Mouse (Mus musculus): ENCODE data around the gene Anks3.
A peak's percentile ranks its signal among the peaks of the same experiment; 100 is the strongest.

Anks3 gene

DNA sequence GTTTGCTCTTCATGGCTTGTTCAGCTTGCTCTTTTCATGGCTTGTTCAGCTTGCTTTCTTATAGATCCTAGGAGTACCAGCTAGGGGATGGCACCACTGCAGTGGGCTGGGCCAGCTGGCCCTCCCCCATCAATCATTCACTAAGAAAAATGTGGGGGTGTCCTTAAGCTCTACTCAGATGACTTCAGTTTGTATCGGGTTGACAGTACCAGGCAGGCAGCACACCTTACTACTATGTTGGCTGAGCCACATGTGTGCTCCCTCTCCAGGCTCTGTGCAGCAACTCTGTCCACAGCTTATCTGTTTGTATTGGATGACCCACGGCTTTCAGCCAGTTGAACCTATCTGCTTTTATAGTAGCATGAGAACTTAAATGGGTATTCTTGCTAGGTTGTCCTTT, 35.5 kb downstream of the Anks3 start:
- no peak for DNase-seq (ENCODE audit: low read depth, low spot score)

DNA sequence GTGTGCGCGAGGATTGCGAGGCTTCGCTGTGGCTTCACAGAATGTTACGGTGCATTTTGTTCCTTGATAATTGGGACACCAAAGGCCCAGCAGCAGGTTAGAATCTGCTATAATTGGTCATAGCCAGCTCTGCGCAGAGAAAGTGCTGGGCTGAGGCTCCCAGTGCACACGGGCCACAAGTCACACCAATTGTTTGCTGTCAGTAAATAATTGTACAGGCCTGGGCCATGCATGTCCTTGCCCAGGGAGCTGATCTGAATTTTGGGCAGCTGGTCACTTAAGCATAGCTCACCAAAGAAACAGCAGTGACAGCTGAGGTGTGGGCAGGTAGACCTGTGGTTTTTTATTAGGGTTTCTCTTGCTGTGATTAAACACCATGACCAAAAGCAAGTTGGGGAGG, 36.0 kb downstream of the Anks3 start:
- no peak for DNase-seq (ENCODE audit: low read depth, low spot score)

DNA sequence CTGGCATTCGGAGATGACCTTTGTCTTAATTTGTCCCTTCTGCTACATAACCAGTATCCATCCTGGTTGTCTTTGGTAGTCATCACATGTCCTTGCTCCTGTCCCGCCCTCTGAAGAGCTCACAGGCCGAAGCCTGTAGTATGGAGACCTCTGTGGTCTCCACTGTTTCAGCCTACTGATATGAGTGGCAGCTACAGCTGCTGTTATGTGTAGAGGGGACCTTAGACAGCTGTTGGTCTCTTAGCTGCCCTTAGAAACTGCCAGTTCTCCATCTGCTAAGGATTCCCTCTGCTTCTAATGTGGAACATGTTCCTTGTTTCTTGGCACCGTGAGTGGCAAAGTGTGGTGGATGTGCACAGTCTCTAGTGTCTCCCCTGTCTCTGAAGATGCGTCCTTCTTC, 40.0 kb downstream of the Anks3 start:
- DNase-seq (ENCODE audit: low read depth, low spot score), result no peak

DNA sequence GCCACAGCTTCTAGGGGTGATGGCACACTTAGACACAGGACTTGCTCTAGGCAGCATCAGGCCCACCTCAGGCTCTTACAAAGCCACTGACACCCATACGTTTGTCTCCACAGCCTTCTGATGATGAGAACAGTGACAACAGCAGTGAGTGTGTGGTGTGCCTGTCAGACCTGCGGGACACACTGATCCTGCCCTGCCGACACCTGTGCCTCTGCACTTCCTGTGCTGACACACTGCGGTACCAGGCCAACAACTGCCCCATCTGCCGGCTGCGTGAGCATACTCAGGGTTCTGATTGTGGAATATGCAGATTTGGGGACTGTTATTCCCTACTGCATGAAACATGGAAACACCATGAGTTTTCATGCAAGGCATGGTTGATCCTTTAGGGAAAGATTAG, 41.5 kb downstream of the Anks3 start:
- DNase-seq (ENCODE audit: low read depth, low spot score), result no peak

DNA sequence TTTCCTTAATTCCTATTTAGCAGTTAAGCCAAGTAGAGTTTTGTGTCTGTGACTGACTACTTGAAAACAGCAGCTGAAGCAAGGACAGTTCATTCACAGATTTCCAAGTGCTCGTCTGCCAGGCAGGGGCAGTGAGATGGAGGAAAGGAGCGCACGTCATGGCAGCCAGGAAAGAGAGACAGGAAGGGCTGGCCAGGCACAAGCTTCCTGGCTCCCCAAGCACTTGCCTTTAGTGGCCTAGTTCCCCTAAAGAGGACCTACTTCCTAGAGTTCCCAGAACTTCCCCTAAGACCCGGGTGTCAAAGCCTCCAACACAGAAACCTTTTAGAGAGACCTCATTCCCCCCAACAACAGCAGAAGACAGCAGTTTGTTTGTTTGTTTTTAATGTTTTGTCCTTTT, 43.4 kb downstream of the Anks3 start:
- no peak for DNase-seq (ENCODE audit: low read depth, low spot score)

DNA sequence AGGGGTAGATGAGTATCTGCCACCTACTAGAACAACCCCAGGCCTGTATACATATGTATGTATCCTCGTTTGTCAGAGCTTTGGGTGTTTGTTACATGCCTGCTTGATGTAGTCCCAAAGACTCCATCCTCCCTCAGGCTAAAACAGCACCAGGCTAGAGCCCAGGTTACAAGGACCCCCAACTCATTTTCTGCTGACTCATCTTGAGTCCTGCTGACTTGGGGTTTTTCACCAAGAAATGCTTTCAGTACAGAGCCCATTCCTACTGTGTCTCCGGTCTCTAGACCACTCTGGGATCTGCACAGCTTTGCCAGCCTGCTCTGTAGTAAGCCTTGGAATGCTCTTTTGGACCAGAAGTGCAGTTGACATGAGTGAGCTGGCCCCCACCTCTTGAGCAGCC, 47.4 kb downstream of the Anks3 start:
- no peak for DNase-seq (ENCODE audit: low read depth, low spot score)

DNA sequence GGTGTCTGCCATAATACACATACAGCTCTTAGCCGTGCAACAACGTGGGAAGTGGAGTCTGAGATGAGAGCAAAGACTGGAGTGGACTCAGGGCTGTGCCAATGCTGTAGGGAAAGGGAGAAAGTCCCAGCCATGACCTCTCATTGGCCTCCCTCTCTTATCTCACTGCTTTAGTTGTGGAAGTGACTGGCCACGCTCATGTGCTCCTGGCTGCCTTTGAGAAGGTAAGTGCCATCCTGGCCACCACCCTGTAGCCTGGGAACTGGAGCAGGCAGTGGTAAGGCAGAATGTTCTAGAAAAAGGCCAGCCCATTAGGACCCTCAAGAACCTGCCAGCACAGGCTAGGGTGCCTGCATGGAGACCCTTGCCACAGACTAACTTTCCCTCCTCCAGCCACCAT, 48.1 kb downstream of the Anks3 start:
- no peak for DNase-seq (ENCODE audit: low read depth, low spot score)

DNA sequence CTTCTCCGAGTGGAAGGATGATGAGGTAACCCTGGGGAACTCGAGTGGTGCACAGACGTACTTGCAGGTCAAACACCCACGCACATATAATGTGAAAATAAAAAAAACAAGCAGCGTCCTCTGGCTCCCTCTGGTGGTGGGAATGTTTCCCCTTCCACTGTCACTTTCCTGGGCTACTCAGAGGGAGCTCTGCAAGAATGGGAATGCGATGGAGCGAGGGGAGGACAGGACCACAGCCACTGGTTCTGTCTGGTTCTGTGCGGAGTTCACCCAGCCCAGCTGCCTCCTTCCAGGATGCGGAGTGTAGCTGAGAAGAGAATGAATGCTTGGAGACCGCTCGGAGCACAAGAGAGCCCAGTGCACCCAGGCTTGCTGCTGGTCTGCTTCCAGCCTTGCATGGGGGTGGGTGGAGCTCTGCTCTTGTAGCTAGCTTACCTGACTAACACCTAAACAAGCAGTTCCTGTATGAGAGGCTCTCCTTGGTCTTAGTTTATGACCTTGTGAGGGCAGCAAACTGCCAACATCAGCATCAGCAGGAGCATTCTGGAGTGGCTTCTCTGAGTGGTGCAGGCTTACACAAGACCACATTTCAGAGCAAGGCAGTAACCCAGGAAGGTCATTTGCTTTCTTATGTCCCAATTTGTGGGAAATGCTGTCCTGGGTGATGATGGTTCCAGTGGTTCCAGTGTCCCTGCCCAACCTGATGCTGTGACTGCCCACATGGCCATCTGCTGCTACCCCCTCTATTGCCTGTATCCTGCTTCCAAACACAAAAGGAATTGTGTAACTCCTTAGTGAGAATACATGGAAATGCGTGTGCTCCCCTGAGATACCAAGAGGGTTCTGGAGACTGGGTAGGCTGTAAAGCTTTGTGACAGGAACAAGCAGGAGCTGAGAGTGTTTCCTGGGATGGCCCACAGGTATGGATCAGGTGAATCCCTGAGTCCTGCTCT, 49.9 kb downstream of the Anks3 start:
- DNase-seq (ENCODE audit: low read depth, low spot score), result peak; percentile 26

DNA sequence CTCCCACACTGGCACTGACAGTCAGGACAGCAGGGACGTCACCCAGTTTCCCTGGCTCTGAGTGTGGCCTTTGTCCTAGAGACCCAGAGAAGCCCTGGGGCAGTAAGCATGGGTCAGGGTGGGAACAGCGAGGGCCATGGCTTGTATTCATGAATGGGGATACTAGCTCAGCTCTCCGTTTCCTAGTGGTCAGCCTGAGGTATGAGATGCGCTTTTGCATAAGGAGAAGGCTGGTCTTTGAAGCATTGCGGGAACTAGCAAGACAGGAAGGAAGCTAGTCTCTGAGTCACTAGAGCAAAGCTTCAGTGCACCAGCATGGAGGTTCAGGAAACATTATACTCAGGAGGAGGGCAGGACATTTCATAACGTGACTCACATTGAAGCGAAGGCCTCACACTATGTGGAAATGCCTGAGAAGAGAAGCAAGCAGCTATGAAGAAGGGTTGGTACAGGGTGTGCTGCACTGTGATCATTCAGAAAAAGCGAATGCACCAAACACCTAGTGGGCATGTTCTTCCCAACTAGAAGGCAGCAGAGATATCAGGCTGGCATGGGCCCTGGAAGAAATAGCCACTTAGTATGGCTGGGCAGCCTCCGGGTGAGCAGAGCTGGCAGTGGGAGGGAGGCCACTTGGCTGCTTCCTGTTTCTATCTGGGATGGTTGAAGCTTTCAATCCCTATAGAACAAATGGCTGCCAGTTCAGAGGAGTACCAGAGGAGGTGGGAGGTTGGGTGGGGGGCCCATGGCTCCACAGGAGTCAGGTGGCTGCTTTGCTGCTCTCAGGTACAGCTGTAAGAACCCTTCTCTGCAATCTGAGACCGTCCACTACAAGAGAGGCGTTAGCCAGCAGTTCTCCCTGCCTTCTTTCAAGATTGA, 50.9 kb downstream of the Anks3 start:
- no peak for DNase-seq (ENCODE audit: low read depth, low spot score)

DNA sequence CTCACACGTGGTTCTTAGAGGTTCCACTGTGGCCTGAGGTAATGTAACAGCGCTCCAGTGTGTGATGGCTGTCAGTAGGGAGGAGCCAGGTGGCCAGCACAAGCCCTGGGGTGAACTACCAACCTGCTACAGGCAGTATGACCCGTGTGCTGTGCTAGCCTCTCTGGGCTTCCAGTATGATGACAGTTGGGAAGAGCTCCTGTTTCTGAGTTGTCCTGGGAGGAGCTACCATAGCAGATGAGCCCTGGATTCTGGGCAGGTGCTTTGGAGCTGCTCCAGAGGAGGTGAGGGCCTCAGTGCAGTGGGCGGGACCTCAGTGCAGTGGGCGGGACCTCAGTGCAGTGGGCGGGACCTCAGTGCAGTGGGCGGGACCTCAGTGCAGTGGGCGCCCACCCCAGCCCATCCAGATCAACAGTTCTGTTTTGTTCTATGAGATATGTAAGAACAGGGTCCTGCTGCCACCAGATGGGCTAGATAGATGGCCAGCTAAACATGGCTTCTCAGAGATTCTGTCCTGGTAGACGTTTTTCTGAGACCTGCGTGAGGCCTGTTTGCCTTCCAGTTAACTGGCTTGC, 51.8 kb downstream of the Anks3 start:
- DNase-seq (ENCODE audit: low read depth, low spot score), result no peak

DNA sequence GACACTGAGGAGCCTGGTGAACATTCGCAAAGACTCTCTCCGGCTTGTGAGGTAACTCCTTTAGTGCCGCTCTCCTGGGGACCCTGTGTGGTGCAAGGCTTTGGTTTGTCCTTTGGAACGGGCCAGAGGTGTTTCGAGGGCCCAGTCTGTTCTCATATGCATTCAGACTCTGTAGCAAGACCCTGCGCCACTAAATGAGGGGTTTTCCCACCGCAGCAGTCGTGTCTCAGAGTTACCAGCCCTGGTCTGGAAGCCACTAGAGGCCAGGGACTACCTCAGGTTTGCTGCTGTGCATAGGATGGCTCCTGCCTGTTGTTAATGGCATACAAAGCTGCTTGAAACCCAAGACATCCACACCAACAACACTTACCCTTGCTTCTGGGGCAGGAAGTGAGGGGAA, 53.2 kb downstream of the Anks3 start:
- no peak for DNase-seq (ENCODE audit: low read depth, low spot score)

DNA sequence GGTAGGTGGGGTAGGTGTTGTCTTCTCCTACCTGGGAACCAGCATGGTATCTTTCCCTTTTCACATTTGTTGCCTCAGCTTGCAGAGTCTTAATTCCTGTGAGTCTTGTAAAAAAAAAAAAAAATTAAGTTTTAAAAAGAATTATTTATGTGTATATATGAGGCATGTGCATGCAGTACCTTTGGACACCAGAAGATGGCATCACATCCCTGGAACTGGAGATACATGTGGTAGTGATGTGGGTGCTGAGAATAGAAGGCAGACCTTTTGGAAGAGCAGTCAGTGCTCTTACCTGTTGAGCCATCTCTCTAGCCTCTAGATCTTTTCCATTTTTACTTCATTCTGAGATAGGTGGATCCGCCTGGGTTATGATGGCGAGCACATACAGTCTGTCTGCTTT, 54.3 kb downstream of the Anks3 start:
- no peak for DNase-seq (ENCODE audit: low read depth, low spot score)

DNA sequence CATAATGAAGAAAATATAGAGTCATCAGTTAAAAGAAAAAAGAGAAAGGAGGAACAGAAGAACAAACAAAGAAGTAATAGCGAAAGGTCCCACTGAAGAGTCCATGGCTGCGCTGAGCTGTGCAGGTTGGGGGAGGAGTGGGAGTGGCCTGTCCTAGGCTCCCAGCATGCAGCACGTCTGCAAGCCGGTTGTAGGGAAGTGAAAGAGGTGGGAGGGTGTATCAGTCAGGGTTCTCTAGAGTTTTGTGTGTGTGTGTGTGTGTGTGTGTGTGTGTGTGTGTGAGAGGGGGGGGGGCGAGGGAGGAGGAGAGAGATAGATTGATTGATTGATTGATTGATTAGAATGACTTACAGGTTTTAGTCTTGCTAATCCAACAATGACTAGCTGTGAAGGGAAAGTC, 56.0 kb downstream of the Anks3 start:
- DNase-seq (ENCODE audit: low read depth, low spot score), result no peak

DNA sequence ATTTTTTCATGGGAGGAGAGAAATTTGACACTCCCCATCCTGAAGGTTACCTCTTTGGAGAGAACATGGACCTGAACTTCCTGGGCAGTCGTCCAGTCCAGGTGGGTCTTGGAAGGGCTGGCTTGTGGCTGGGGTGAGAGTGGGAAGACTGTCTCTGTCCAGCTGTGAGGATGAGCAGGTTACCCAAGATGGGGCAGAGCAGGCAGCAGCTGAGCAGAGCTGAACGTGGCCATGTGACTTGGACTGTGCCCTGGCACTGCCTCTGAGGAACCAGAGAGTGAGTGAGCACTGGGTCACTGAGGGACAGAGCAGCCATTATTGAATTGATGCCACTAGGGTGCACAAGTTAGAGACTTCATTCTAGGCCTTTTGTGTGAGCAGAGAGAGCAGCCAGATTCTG, 56.6 kb downstream of the Anks3 start:
- no peak for DNase-seq (ENCODE audit: low read depth, low spot score)

DNA sequence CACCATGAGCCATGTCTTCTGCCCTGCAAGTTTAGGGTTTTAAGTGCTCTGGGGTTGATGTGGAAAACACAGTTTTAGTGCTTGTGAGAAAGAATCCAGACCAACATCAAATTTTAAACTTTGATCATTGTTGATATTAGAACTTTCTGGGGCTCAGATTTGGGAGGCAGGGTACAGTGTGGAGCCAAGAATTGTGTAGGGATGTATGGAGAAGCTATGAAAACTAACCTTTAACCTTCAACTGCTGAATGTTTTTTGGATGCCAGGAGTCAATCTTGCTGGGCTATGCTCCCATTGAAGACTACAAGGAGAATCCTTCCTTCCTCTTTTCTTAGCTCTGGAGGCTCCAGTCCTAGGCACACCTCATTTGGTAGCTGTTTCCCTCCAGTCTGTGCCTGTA, 57.4 kb downstream of the Anks3 start:
- DNase-seq (ENCODE audit: low read depth, low spot score), result no peak

DNA sequence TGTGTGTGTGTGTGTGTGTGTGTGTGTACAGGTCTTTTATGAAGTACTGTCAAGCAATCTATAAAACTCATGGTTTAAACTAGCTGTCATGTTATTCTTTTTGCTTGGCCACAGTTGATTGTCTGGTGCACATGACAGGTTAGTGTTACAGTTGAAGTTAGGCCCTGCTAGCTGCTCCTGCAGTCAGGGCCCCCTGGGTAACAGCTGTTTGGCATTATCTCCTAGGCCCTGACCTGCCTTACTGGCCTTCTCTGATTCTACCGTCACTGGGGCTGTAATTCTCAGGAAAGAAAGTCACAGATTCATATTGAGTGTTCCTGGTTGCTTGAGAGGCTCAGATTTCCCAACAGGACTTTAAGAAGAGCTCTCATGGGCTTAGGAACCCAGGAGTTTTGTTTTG, 58.4 kb downstream of the Anks3 start:
- DNase-seq (ENCODE audit: low read depth, low spot score), result no peak

DNA sequence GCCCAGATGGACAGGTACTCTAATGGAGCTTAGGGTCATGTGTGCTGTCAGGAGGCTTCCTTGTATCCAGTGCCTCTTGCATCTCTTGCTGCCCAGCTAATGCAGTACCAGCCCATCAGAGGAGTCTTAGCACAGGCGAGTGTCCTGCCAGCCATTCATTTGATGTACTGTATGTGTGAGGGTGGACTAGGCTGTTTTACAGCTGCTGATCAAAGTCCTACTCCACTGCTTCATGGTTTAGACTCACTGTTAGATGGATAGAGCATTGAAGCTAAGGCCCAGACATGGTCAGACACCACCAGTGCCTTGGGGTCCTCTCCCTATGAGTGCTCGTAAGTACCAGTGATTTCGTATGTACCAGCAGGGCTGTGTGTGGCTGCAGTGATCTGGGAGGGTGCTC, 59.1 kb downstream of the Anks3 start:
- no peak for DNase-seq (ENCODE audit: low read depth, low spot score)

DNA sequence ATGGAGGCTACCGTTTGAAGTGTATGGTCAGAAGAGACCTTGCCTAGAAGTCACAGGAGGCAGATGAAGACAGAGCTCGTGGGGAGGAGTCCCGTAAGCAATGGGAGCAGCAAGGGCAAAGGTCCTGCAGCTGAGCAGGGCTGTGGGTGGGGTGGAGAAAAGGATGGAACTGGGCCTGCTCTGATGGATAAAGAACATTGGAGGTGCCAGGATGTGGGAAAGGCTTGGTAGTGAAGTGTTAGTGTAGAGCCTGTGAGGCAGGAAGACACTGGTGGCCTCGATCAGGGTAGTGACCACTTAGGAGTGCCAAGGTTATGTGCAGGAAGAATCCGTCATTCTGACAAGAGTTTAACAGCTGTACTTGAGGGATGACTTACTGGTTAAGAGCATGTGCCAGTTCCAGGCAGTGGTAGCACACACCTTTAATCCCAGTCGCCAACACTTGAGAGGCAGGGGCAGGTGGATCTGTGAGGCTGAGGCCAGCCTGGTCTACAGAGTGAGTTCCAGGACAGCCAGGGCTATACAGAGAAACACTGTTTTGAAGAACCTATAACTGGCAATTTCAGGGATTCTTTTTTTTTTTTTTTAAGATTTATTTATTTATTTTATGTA, 60.4 kb downstream of the Anks3 start:
- DNase-seq (ENCODE audit: low read depth, low spot score), result no peak

DNA sequence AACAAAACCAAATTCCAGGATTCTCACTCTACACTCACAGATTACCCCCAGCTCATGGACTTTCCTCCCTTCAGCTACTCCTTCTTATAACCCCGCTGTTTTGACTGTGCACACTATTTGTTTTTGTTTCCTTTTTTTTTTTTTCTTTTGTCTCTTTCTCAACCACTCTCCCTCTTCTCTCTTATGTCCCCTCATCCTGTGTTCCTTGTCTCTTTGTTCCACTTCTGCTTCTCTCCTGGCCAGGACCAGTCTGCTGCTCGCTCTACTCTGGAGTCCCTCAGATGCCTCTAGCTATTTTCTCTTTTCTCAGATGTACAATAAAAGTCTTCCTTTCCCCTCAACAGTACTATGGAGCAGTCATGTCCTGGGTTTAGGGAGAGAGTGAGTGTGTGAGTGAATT, 61.6 kb downstream of the Anks3 start:
- DNase-seq (ENCODE audit: low read depth, low spot score), result no peak

DNA sequence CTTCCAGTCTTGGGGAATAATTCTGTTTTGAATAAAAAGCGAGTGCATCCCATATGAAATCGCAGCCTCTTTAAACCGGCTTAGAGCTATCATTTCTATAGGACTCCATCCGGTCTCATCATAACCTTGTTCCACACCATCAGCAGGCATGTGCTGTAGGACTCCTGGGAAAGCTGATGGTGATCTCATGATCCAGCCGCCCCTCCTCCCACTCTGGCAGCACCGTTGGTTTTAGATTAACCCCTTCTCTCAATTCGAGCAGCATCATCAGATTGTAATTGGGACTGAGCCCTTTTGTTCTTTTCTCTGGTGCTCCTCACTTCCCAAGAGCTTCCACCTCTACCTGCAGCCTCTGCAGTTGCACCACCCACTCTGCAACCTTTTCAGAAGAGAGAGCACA, 62.8 kb downstream of the Anks3 start:
- no peak for DNase-seq (ENCODE audit: low read depth, low spot score)

DNA sequence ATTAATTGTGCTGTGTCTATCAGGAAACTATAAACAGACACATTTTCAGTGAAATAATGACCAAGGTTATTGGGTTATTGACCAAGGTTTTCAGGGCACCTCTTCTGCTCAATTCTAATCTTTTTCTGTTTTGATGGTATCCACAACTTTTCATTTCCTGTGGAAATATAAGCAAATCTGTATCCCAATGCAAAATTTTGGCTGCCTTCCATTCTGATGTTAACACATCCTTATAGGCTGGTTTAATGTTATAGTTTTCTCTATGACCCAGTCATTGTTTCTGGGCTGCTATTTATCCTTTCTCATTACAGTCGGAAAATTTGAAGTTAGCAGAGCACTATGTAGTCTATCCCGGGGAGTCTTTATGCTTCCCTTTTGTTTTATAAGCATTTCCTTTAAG, 64.3 kb downstream of the Anks3 start:
- DNase-seq (ENCODE audit: low read depth, low spot score), result no peak

DNA sequence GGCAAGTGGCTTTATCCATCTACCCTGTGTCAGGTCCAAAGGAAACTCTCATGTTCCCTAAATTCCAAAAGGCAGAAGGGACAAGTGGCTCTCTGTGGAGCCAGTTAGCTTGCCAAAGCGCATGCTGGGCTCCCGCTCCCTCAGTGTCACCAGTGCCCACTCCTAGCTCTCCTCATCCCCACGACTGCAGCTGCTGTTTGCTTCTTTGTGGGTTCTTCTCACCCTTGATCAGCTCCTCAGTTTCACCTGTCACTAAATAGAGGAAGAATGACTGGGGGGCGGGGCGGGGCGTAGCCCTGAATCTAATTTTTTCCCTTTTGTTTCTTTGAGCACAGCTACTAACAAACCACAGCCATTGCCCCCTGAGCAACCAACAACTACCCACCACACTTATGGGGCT, 65.1 kb downstream of the Anks3 start:
- DNase-seq (ENCODE audit: low read depth, low spot score), result no peak
